Mouse (Mus musculus): ENCODE data around the gene Tsnax.

The Tsnax gene

GRCm38 (mm10) chr8:125012695-125013627 is at the start of gene Tsnax:
TSS of gene Tsnax (plus strand) at chr8:125012997.
- DNase-seq (ENCODE audit: low read depth, low spot score): peak; percentile 92

GRCm38 (mm10) chr8:124963246-124963645 is 49.6 kb upstream of the Tsnax start:
- no peak for DNase-seq (ENCODE audit: low read depth, low spot score)

- DNase-seq (ENCODE audit: low read depth, low spot score): no peak
These were observed 47.8 kb upstream of the Tsnax start for GRCm38 (mm10) chr8:124964966-124965365.

- peak; percentile 25 for DNase-seq (ENCODE audit: low read depth, low spot score)
These were observed 42.4 kb upstream of the Tsnax start for GRCm38 (mm10) chr8:124970312-124970933.

- no peak for DNase-seq (ENCODE audit: low read depth, low spot score)
These were observed 39.6 kb upstream of the Tsnax start for GRCm38 (mm10) chr8:124973221-124973620.

- no peak for DNase-seq (ENCODE audit: low read depth, low spot score)
These were observed 38.5 kb upstream of the Tsnax start for GRCm38 (mm10) chr8:124974254-124974653.

GRCm38 (mm10) chr8:124976211-124976610 is 36.6 kb upstream of the Tsnax start:
- peak; percentile 31 for DNase-seq (ENCODE audit: low read depth, low spot score)

GRCm38 (mm10) chr8:124978026-124978425 is 34.8 kb upstream of the Tsnax start:
- DNase-seq (ENCODE audit: low read depth, low spot score): no peak

- DNase-seq (ENCODE audit: low read depth, low spot score): peak; percentile 86
These were observed 32.8 kb upstream of the Tsnax start for GRCm38 (mm10) chr8:124980036-124980435.

GRCm38 (mm10) chr8:124980828-124981227 is 32.0 kb upstream of the Tsnax start:
- peak; percentile 78 for DNase-seq (ENCODE audit: low read depth, low spot score)

GRCm38 (mm10) chr8:124990923-124991667 is 21.7 kb upstream of the Tsnax start:
- no peak for DNase-seq (ENCODE audit: low read depth, low spot score)

GRCm38 (mm10) chr8:124991668-124991926 is 21.2 kb upstream of the Tsnax start:
- no peak for DNase-seq (ENCODE audit: low read depth, low spot score)

- DNase-seq (ENCODE audit: low read depth, low spot score): no peak
These were observed 17.0 kb upstream of the Tsnax start for GRCm38 (mm10) chr8:124995776-124996175.

- no peak for DNase-seq (ENCODE audit: low read depth, low spot score)
These were observed 11.3 kb downstream of the Tsnax start for GRCm38 (mm10) chr8:125024085-125024484.

- no peak for DNase-seq (ENCODE audit: low read depth, low spot score)
These were observed 14.4 kb downstream of the Tsnax start for GRCm38 (mm10) chr8:125027211-125027610.

GRCm38 (mm10) chr8:125028841-125029240 is 16.0 kb downstream of the Tsnax start:
- DNase-seq (ENCODE audit: low read depth, low spot score): no peak

GRCm38 (mm10) chr8:125031276-125031675 is 18.5 kb downstream of the Tsnax start:
- DNase-seq (ENCODE audit: low read depth, low spot score): peak; percentile 69

- peak; percentile 69 for DNase-seq (ENCODE audit: low read depth, low spot score)
These were observed 21.9 kb downstream of the Tsnax start for GRCm38 (mm10) chr8:125034669-125035068.

- DNase-seq (ENCODE audit: low read depth, low spot score): no peak
These were observed 24.3 kb downstream of the Tsnax start for GRCm38 (mm10) chr8:125037081-125037480.

- DNase-seq (ENCODE audit: low read depth, low spot score): no peak
These were observed 25.9 kb downstream of the Tsnax start for GRCm38 (mm10) chr8:125038731-125039130.

- no peak for DNase-seq (ENCODE audit: low read depth, low spot score)
These were observed 28.0 kb downstream of the Tsnax start for GRCm38 (mm10) chr8:125040587-125041375.

GRCm38 (mm10) chr8:125041496-125041895 is 28.7 kb downstream of the Tsnax start:
- DNase-seq (ENCODE audit: low read depth, low spot score): no peak

Data from R1 (cell line).